Mouse (Mus musculus) embryo, embryonic 10.5 days (tissue): ENCODE measurements at regions not wholly inside any gene's neighbourhood (a gene's known extent, or its start where the extent isn't known, plus 50 kb on each side); places are given as distances from the start of the nearest gene placed in this dataset.

Experiments used
- DNase-seq: peaks from one replicate; pipeline ENCODE4 v3.0.0-alpha.2; 2015; ENCODE audit warnings: low spot score

- no peak for DNase-seq
Observed at GRCm38 (mm10) chr12:45929001-45929759, 854.7 kb upstream of the Stxbp6 start.
